Mouse (Mus musculus): Measurements from ENCODE around the gene Rere. TPM values are rescaled to one million over a fixed set of nuclear protein-coding genes. Genes with fewer than 3 reads are reported as not detected.

Rere gene
- polyA plus RNA-seq, 1 experiment from 2014 or later: 52.0 TPM

DNA sequence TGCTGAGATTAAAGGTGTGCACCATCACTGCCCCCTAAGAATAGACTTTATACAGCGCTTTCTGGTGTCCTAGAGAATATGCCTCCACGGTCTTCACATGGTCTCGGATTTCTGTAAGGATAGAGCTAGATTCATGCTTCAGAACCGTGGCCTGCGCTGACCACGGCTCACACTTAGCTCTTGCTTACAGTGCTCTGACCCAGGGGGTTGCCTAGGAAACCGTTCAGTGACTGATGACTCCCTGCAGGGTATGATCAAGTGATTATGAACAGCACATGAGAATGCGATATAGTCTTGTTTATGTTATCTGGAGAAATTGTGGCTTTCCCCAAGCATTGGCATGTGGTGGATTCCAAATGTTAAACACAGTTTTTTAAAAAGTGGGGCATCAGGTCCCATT lies 103.0 kb downstream of the Rere start:
- DNase-seq (ENCODE audit: low spot score) (peak; percentile 21), ATAC-seq (ENCODE audit: insufficient read depth, low FRiP score, low TSS enrichment) (no peak)
- Histone ChIP-seq H3K4me3 (ENCODE audit: low read depth, low read length) (no peak overlapping the region), H3K36me3 (ENCODE audit: control insufficient read depth, insufficient read depth, low read length) (no peaks in the 10 kb centered on the region), H3K27ac (ENCODE audit: low read depth, low read length) (no peak overlapping the region), H3K9ac (ENCODE audit: low read length) (no peak overlapping the region), H3K4me1 (ENCODE audit: control insufficient read depth, insufficient read depth, low read length) (0 out of 2 replicates have a peak, but pooled peaks cover 3% of the 10 kb centered on the region), H3K27me3 (ENCODE audit: control insufficient read depth, insufficient read depth, low read length) (no peaks in the 10 kb centered on the region), H3K4me2 (ENCODE audit: low read depth) (no peak overlapping the region), H3K9me3 (ENCODE audit: control insufficient read depth, low read length) (no peaks in the 10 kb centered on the region)
- 59% methylated on average over 8 of the region's 8 CpGs for WGBS

DNA sequence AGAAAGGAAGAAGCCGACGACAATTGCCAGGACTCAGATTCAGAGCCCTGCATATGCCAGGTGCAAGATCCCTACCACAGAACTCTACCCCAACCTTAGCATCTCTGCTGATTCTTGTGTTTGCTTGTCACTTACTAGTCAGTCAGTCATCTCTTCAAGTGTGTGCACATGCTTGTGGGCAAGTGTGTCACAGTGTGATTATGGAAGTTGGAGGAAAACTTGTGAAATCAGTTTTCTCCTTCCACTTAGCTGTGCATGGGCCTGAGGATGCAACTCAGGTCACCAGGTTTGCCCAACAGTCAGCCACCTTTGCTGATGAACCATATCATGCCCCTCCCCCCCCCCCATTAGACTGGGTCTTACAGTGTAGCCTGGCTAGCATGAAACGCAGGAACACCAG lies 103.5 kb downstream of the Rere start:
- Histone ChIP-seq H3K4me3 (ENCODE audit: low read depth, low read length) (no peak overlapping the region), H3K9me3 (ENCODE audit: control insufficient read depth, low read length) (no peaks in the 10 kb centered on the region), H3K27me3 (ENCODE audit: control insufficient read depth, insufficient read depth, low read length) (no peaks in the 10 kb centered on the region), H3K27ac (ENCODE audit: low read depth, low read length) (no peak overlapping the region), H3K36me3 (ENCODE audit: control insufficient read depth, insufficient read depth, low read length) (no peaks in the 10 kb centered on the region), H3K9ac (ENCODE audit: low read length) (no peak overlapping the region), H3K4me1 (ENCODE audit: control insufficient read depth, insufficient read depth, low read length) (0 out of 2 replicates have a peak, but pooled peaks cover 3% of the 10 kb centered on the region), H3K4me2 (ENCODE audit: low read depth) (no peak overlapping the region)
- WGBS: 80% methylated on average over 3 of the region's 3 CpGs
- no peak for ATAC-seq (ENCODE audit: insufficient read depth, low FRiP score, low TSS enrichment)
- DNase-seq (ENCODE audit: low spot score): no peak

- Histone ChIP-seq H3K9ac (ENCODE audit: low read length) (no peak overlapping the region), H3K27me3 (ENCODE audit: control insufficient read depth, insufficient read depth, low read length) (no peaks in the 10 kb centered on the region), H3K4me1 (ENCODE audit: control insufficient read depth, insufficient read depth, low read length) (peaks cover 10% of the 10 kb centered on the region), H3K36me3 (ENCODE audit: control insufficient read depth, insufficient read depth, low read length) (no peaks in the 10 kb centered on the region), H3K9me3 (ENCODE audit: control insufficient read depth, low read length) (no peaks in the 10 kb centered on the region), H3K27ac (ENCODE audit: low read depth, low read length) (no peak overlapping the region), H3K4me3 (ENCODE audit: low read depth, low read length) (no peak overlapping the region), H3K4me2 (ENCODE audit: low read depth) (no peak overlapping the region)
- WGBS: 84% methylated on average over 3 of the region's 3 CpGs
- DNase-seq (ENCODE audit: low spot score): no peak
- no peak for ATAC-seq (ENCODE audit: insufficient read depth, low FRiP score, low TSS enrichment)
These were observed 107.1 kb downstream of the Rere start for GRCm38 (mm10) chr4:150388518-150388917.

- Histone ChIP-seq H3K27me3 (ENCODE audit: control insufficient read depth, insufficient read depth, low read length) (no peaks in the 10 kb centered on the region), H3K4me1 (ENCODE audit: control insufficient read depth, insufficient read depth, low read length) (peaks cover 42% of the 10 kb centered on the region), H3K9me3 (ENCODE audit: control insufficient read depth, low read length) (no peaks in the 10 kb centered on the region), H3K4me2 (ENCODE audit: low read depth) (no peak overlapping the region), H3K27ac (ENCODE audit: low read depth, low read length) (no peak overlapping the region), H3K4me3 (ENCODE audit: low read depth, low read length) (no peak overlapping the region), H3K9ac (ENCODE audit: low read length) (no peak overlapping the region), H3K36me3 (ENCODE audit: control insufficient read depth, insufficient read depth, low read length) (no peaks in the 10 kb centered on the region)
- ATAC-seq (ENCODE audit: insufficient read depth, low FRiP score, low TSS enrichment) (no peak), DNase-seq (ENCODE audit: low spot score) (no peak)
- 69% methylated on average over 8 of the region's 8 CpGs for WGBS
These were observed 112.2 kb downstream of the Rere start for GRCm38 (mm10) chr4:150393607-150394006.

GRCm38 (mm10) chr4:150394091-150394490 lies 112.6 kb downstream of the Rere start:
- H3K4me2 ChIP-seq (ENCODE audit: low read depth): no peak overlapping the region
- H3K4me1 ChIP-seq (ENCODE audit: control insufficient read depth, insufficient read depth, low read length): peaks cover 47% of the 10 kb centered on the region
- ATAC-seq (ENCODE audit: insufficient read depth, low FRiP score, low TSS enrichment): no peak
- H3K4me3 ChIP-seq (ENCODE audit: low read depth, low read length): no peak overlapping the region
- H3K27me3 ChIP-seq (ENCODE audit: control insufficient read depth, insufficient read depth, low read length): no peaks in the 10 kb centered on the region
- DNase-seq (ENCODE audit: low spot score): no peak
- no peak overlapping the region for H3K9ac ChIP-seq (ENCODE audit: low read length)
- no peaks in the 10 kb centered on the region for H3K36me3 ChIP-seq (ENCODE audit: control insufficient read depth, insufficient read depth, low read length)
- no peaks in the 10 kb centered on the region for H3K9me3 ChIP-seq (ENCODE audit: control insufficient read depth, low read length)
- no peak overlapping the region for H3K27ac ChIP-seq (ENCODE audit: low read depth, low read length)
- WGBS: 87% methylated on average over 4 of the region's 4 CpGs

- peak overlapping the region; percentile 72; the same call in 1 of the 2 replicates for H3K27ac ChIP-seq (ENCODE audit: low read depth, low read length)
- no peaks in the 10 kb centered on the region for H3K36me3 ChIP-seq (ENCODE audit: control insufficient read depth, insufficient read depth, low read length)
- ATAC-seq (ENCODE audit: insufficient read depth, low FRiP score, low TSS enrichment) (no peak), DNase-seq (ENCODE audit: low spot score) (no peak)
- peaks cover 47% of the 10 kb centered on the region for H3K4me1 ChIP-seq (ENCODE audit: control insufficient read depth, insufficient read depth, low read length)
- H3K27me3 ChIP-seq (ENCODE audit: control insufficient read depth, insufficient read depth, low read length): no peaks in the 10 kb centered on the region
- H3K9ac ChIP-seq (ENCODE audit: low read length): no peak overlapping the region
- H3K9me3 ChIP-seq (ENCODE audit: control insufficient read depth, low read length): no peaks in the 10 kb centered on the region
- H3K4me3 ChIP-seq (ENCODE audit: low read depth, low read length): no peak overlapping the region
- H3K4me2 ChIP-seq (ENCODE audit: low read depth): no peak overlapping the region
These were observed 114.9 kb downstream of the Rere start for GRCm38 (mm10) chr4:150396339-150396738.

GRCm38 (mm10) chr4:150396826-150397620 lies 115.6 kb downstream of the Rere start:
- DNase-seq (ENCODE audit: low spot score): peak; percentile 26

GRCm38 (mm10) chr4:150399032-150399431 lies 117.6 kb downstream of the Rere start:
- Histone ChIP-seq H3K27me3 (ENCODE audit: control insufficient read depth, insufficient read depth, low read length) (no peaks in the 10 kb centered on the region), H3K4me2 (ENCODE audit: low read depth) (no peak overlapping the region), H3K4me3 (ENCODE audit: low read depth, low read length) (no peak overlapping the region), H3K4me1 (ENCODE audit: control insufficient read depth, insufficient read depth, low read length) (peaks cover 46% of the 10 kb centered on the region), H3K9ac (ENCODE audit: low read length) (no peak overlapping the region), H3K27ac (ENCODE audit: low read depth, low read length) (no peak overlapping the region), H3K36me3 (ENCODE audit: control insufficient read depth, insufficient read depth, low read length) (no peaks in the 10 kb centered on the region), H3K9me3 (ENCODE audit: control insufficient read depth, low read length) (no peaks in the 10 kb centered on the region)
- ATAC-seq (ENCODE audit: insufficient read depth, low FRiP score, low TSS enrichment): no peak
- DNase-seq (ENCODE audit: low spot score): no peak
- 40% methylated on average over 2 of the region's 2 CpGs for WGBS

More at GRCm38 (mm10) chr4:150396826-150397620, 115.6 kb downstream of the Rere start:
- Histone ChIP-seq H3K4me2 (ENCODE audit: low read depth) (no peak overlapping the region), H3K9me3 (ENCODE audit: control insufficient read depth, low read length) (no peaks in the 10 kb centered on the region), H3K9ac (ENCODE audit: low read length) (peak overlapping the region; percentile 30), H3K27ac (ENCODE audit: low read depth, low read length) (peak overlapping the region; percentile 72), H3K27me3 (ENCODE audit: control insufficient read depth, insufficient read depth, low read length) (no peaks in the 10 kb centered on the region), H3K36me3 (ENCODE audit: control insufficient read depth, insufficient read depth, low read length) (no peaks in the 10 kb centered on the region), H3K4me1 (ENCODE audit: control insufficient read depth, insufficient read depth, low read length) (peaks cover 47% of the 10 kb centered on the region), H3K4me3 (ENCODE audit: low read depth, low read length) (no peak overlapping the region)
- no peak for ATAC-seq (ENCODE audit: insufficient read depth, low FRiP score, low TSS enrichment)
- WGBS: 25% methylated on average over 13 of the region's 13 CpGs

All from neural tube, embryonic 11.5 days (tissue).